Mouse (Mus musculus) embryonic stem cell, embryonic (primary cell): ENCODE data around the gene Tex45.

Experiments
- CTCF ChIA-PET, 4 experiments: fragments of 300-600 bp in 2 of 4; fragments of 350-600 bp in 2 of 4; sonication (Branson Sonifier 250); formaldehyde crosslinking; loops; one replicate each; lab custom pipeline; 2022; ENCODE audit warnings: inconsistent platforms in 2 of 4; lab: Charles Lee
- POLR2A ChIA-PET, 4 experiments: fragments of 300-600 bp in 2 of 4; fragments of 350-600 bp in 2 of 4; sonication (Branson Sonifier 250); formaldehyde crosslinking; loops; one replicate each; lab custom pipeline; 2022; ENCODE audit warnings: antibody characterized with exemption in 4 of 4, inconsistent platforms in 1 of 4; lab: Charles Lee

Gene Tex45

GRCm38 (mm10) chr8:3500235-3501090, 29.8 kb downstream of the Tex45 start, which contains the start of gene Mcoln1:
Gene Mcoln1, plus strand, starts transcription at chr8:3500457.
- ChIA-PET CTCF (interaction anchor here in 2 of 4 experiments (1.0 to 2.0 kb wide), 3 partner anchors 15 to 171 kb away, joined by 3 to 8 read pairs (median 4); partner anchors contain the start of genes Fcor (in 1 of the 2) and Pnpla6 (in 1 of the 2)), POLR2A (interaction anchor here (0.6 to 7.8 kb wide), 64 partner anchors 8 to 176 kb away, joined by 3 to 98 read pairs (median 4); partner anchors contain the start of genes Pnpla6 (in 4 of the 4), C330021F23Rik (in 3 of the 4), Camsap3 (in 3 of the 4) and Pet100 (in 2 of the 4))

- CTCF ChIA-PET = interaction anchor here in 1 of 4 experiments (0.8 to 1.2 kb wide), 3 partner anchors 55 to 63 kb away, joined by 3 to 10 read pairs (median 5); no protein-coding TSS in a partner anchor
Measured at GRCm38 (mm10) chr8:3502217-3502616, 31.6 kb downstream of the Tex45 start.

GRCm38 (mm10) chr8:3507979-3508754, 37.5 kb downstream of the Tex45 start:
- ChIA-PET CTCF (no interaction called here), POLR2A (interaction anchor here in 2 of 4 experiments (0.7 to 1.4 kb wide), 3 partner anchors 8 to 1431 kb away, joined by 3 to 5 read pairs (median 3); partner anchors contain the start of gene Mcoln1 (in 1 of the 2))

More at GRCm38 (mm10) chr8:3502217-3502616, 31.6 kb downstream of the Tex45 start:
- POLR2A ChIA-PET = interaction anchor here in 3 of 4 experiments (1.1 to 7.8 kb wide), 13 partner anchors 9 to 107 kb away, joined by 3 to 98 read pairs (median 7); partner anchors contain the start of genes Pnpla6 (in 3 of the 3), C330021F23Rik (in 1 of the 3), Pex11g (in 1 of the 3) and Zfp358 (in 1 of the 3)

- POLR2A ChIA-PET = interaction anchor here (0.5 to 5.5 kb wide), 52 partner anchors 8 to 235 kb away, joined by 3 to 98 read pairs (median 5); partner anchors contain the start of genes Mcoln1 (in 4 of the 4), Fcor (in 3 of the 4), C330021F23Rik (in 2 of the 4) and Zfp358 (in 2 of the 4)
- CTCF ChIA-PET = interaction anchor here in 3 of 4 experiments (0.6 to 3.5 kb wide), 7 partner anchors 15 to 161 kb away, joined by 3 to 15 read pairs (median 4); partner anchors contain the start of genes Fcor (in 2 of the 3) and Trappc5 (in 1 of the 3)
Measured at GRCm38 (mm10) chr8:3514681-3515247, 44.1 kb downstream of the Tex45 start.

- ChIA-PET CTCF (interaction anchor here in 3 of 4 experiments (0.6 to 3.5 kb wide), 7 partner anchors 16 to 161 kb away, joined by 3 to 15 read pairs (median 4); partner anchors contain the start of genes Fcor (in 3 of the 3) and Trappc5 (in 1 of the 3)), POLR2A (interaction anchor here (0.5 to 5.5 kb wide), 61 partner anchors 8 to 236 kb away, joined by 3 to 98 read pairs (median 5); partner anchors contain the start of genes Mcoln1 (in 4 of the 4), Fcor (in 3 of the 4), C330021F23Rik (in 2 of the 4) and Zfp358 (in 2 of the 4))
Measured at GRCm38 (mm10) chr8:3515260-3515671, 44.6 kb downstream of the Tex45 start, which contains the start of gene Pnpla6. Gene Pnpla6, plus strand, starts transcription at chr8:3515384.

GRCm38 (mm10) chr8:3515771-3516417, 45.2 kb downstream of the Tex45 start:
- ChIA-PET CTCF (interaction anchor here in 3 of 4 experiments (0.6 to 3.5 kb wide), 8 partner anchors 16 to 160 kb away, joined by 3 to 15 read pairs (median 4); partner anchors contain the start of genes Fcor (in 3 of the 3) and Trappc5 (in 1 of the 3)), POLR2A (interaction anchor here (0.5 to 5.5 kb wide), 78 partner anchors 8 to 236 kb away, joined by 3 to 98 read pairs (median 4); partner anchors contain the start of genes Fcor (in 3 of the 4), Mcoln1 (in 3 of the 4), C330021F23Rik (in 2 of the 4) and Zfp358 (in 2 of the 4))

- POLR2A ChIA-PET = interaction anchor here (0.5 to 5.5 kb wide), 64 partner anchors 8 to 385 kb away, joined by 3 to 98 read pairs (median 4); partner anchors contain the start of genes Fcor (in 2 of the 4), Mcoln1 (in 2 of the 4), Zfp358 (in 2 of the 4) and C330021F23Rik (in 1 of the 4)
- CTCF ChIA-PET = interaction anchor here in 2 of 4 experiments (0.8 to 3.5 kb wide), 4 partner anchors 20 to 159 kb away, joined by 3 to 15 read pairs (median 5); partner anchors contain the start of genes Fcor (in 1 of the 2) and Trappc5 (in 1 of the 2)
Measured at GRCm38 (mm10) chr8:3516450-3517116, 45.9 kb downstream of the Tex45 start.

GRCm38 (mm10) chr8:3517117-3517495, 46.4 kb downstream of the Tex45 start:
- POLR2A ChIA-PET = interaction anchor here (0.6 to 5.5 kb wide), 34 partner anchors 9 to 386 kb away, joined by 3 to 98 read pairs (median 6); partner anchors contain the start of genes Fcor (in 2 of the 4), Mcoln1 (in 2 of the 4) and Zfp358 (in 1 of the 4)
- CTCF ChIA-PET = interaction anchor here in 1 of 4 experiments (0.8 to 3.5 kb wide), 2 partner anchors 21 to 155 kb away, joined by 3 to 15 read pairs; partner anchors contain the start of gene Fcor

GRCm38 (mm10) chr8:3522007-3522697, 51.5 kb downstream of the Tex45 start:
- POLR2A ChIA-PET = interaction anchor here in 1 of 4 experiments (1.0 to 1.1 kb wide), 2 partner anchors 9 to 11 kb away, joined by 3 to 4 read pairs; no protein-coding TSS in a partner anchor
- CTCF ChIA-PET = no interaction called here

GRCm38 (mm10) chr8:3530816-3531215, 60.2 kb downstream of the Tex45 start:
- POLR2A ChIA-PET = interaction anchor here in 2 of 4 experiments (0.7 to 6.0 kb wide), 7 partner anchors 9 to 37 kb away, joined by 3 to 29 read pairs (median 4); partner anchors contain the start of genes Pnpla6 (in 2 of the 2) and C330021F23Rik (in 1 of the 2)

GRCm38 (mm10) chr8:3531936-3532335, 61.3 kb downstream of the Tex45 start:
- CTCF ChIA-PET = interaction anchor here in 1 of 4 experiments (1.0 kb wide), 1 partner anchor 140 kb away, joined by 4 read pairs; the partner anchor contains the start of gene Fcor
- POLR2A ChIA-PET = interaction anchor here in 3 of 4 experiments (0.7 to 6.0 kb wide), 12 partner anchors 8 to 90 kb away, joined by 3 to 29 read pairs (median 4); partner anchors contain the start of genes Pnpla6 (in 2 of the 3), Pet100 (in 1 of the 3), Pex11g (in 1 of the 3) and Xab2 (in 1 of the 3)

More at GRCm38 (mm10) chr8:3530816-3531215, 60.2 kb downstream of the Tex45 start:
- CTCF ChIA-PET = no interaction called here

GRCm38 (mm10) chr8:3536053-3536841, 65.6 kb downstream of the Tex45 start:
- CTCF ChIA-PET = interaction anchor here in 3 of 4 experiments (0.9 to 1.4 kb wide), 5 partner anchors 23 to 140 kb away, joined by 3 to 4 read pairs (median 3); partner anchors contain the start of gene Trappc5 (in 1 of the 3)
- POLR2A ChIA-PET = interaction anchor here (0.5 to 2.2 kb wide), 30 partner anchors 9 to 159 kb away, joined by 3 to 21 read pairs (median 4); partner anchors contain the start of genes Pnpla6 (in 3 of the 4), C330021F23Rik (in 2 of the 4), Camsap3 (in 1 of the 4) and Fcor (in 1 of the 4)
